Mouse (Mus musculus): Measurements from ENCODE around the gene Rnase12. TPM values are rescaled to one million over a fixed set of nuclear protein-coding genes. Genes with fewer than 3 reads are reported as not detected.
A peak's percentile ranks its signal among the peaks of the same experiment; 100 is the strongest.

The Rnase12 gene
- polyA plus RNA-seq, 1 experiment from 2014 or later = not detected

DNA sequence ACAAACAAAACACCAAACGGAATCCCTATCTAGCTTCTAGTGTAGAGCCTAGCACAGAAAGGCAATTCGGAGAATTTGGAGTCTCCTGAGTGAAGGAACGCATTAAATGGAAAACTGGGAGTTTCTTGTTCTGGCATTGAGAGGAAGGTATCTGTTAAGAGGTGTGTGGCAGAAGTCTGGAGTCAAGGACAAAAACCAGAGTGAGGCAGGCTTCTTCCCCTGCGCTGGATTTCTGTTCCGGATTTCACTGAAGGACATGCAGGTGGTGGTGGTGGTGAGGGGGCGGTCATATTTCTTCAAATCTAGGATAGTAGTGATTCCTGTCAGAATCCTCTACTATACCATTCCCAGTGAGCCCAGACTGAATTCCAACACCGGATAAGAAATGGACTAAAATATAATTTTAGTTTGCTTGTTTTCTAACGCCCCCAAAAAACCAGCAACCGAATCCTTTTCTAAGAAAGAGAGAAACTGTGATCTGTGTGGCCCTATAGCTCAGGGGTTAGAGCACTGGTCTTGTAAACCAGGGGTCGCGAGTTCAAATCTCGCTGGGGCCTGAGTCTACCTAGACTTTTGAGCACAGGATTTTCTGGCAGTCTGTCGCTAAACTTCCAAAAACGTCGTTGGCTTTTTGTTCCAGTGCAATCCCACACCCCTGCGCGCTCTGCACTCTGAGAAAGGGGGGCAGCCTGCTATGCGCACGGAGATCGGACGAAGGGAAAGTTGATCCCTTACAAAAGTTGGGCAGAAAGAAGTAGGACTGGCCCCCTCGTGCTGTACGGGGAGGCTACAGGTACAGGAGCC is 30.9 kb upstream of the Rnase12 start:
- Histone ChIP-seq H3K36me3 (ENCODE audit: control insufficient read depth, insufficient read depth, low read length) (no peaks in the 10 kb centered on the region), H3K9me3 (replicated peaks; ENCODE audit: control insufficient read depth, low read length) (no peaks in the 10 kb centered on the region), H3K27ac (ENCODE audit: low read depth, low read length) (peak overlapping the region; percentile 80), H3K4me3 (ENCODE audit: low read depth, low read length) (peak overlapping the region; percentile 64), H3K4me1 (ENCODE audit: control insufficient read depth, insufficient read depth, low read length) (peaks cover 2% of the 10 kb centered on the region; the same call in 1 of the 2 replicates), H3K27me3 (ENCODE audit: control insufficient read depth, insufficient read depth, low read length) (no peaks in the 10 kb centered on the region), H3K9ac (ENCODE audit: low read depth, low read length) (peak overlapping the region; percentile 72), H3K4me2 (peak overlapping the region; percentile 80)
- ATAC-seq (replicated peaks; ENCODE audit: insufficient number of reproducible peaks, low FRiP score, low TSS enrichment) = peak; percentile 58
- WGBS (ENCODE audit: insufficient replicate concordance) = 1% methylated on average over 23 of the region's 23 CpGs

GRCm38 (mm10) chr14:51087762-51088161 is 30.3 kb upstream of the Rnase12 start:
- WGBS (ENCODE audit: insufficient replicate concordance) = 14% methylated on average over 9 of the region's 9 CpGs
- peak overlapping the region; percentile 69 for H3K9ac ChIP-seq (ENCODE audit: low read depth, low read length)
- peak overlapping the region; percentile 80 for H3K4me2 ChIP-seq
- peaks cover 2% of the 10 kb centered on the region; the same call in 1 of the 2 replicates for H3K4me1 ChIP-seq (ENCODE audit: control insufficient read depth, insufficient read depth, low read length)
- ATAC-seq (replicated peaks; ENCODE audit: insufficient number of reproducible peaks, low FRiP score, low TSS enrichment) = no peak
- H3K27me3 ChIP-seq (ENCODE audit: control insufficient read depth, insufficient read depth, low read length) = no peaks in the 10 kb centered on the region
- no peaks in the 10 kb centered on the region for H3K9me3 ChIP-seq (replicated peaks; ENCODE audit: control insufficient read depth, low read length)
- no peak overlapping the region for H3K27ac ChIP-seq (ENCODE audit: low read depth, low read length)
- H3K36me3 ChIP-seq (ENCODE audit: control insufficient read depth, insufficient read depth, low read length) = no peaks in the 10 kb centered on the region
- H3K4me3 ChIP-seq (ENCODE audit: low read depth, low read length) = peak overlapping the region; percentile 64

DNA sequence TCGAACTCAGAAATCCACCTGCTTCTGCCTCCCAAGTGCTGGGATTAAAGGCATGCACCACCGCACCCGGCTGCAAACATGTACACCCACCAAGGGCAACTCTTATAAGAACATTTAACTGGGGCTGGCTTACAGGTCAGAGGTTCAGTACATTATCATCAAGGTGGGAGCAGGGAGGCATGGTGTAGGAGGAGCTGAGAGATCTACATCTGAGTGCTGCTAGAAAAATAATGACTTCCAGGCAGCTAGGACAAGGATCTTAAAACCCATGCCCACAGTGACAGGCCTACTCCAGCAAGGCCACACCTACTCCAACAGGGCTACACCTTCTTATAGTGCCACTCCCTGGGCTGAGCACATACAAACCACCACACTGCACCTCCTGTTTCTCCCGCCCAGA is 28.4 kb upstream of the Rnase12 start:
- no peak overlapping the region for H3K4me2 ChIP-seq
- no peaks in the 10 kb centered on the region for H3K27me3 ChIP-seq (ENCODE audit: control insufficient read depth, insufficient read depth, low read length)
- no peak for ATAC-seq (replicated peaks; ENCODE audit: insufficient number of reproducible peaks, low FRiP score, low TSS enrichment)
- H3K4me3 ChIP-seq (ENCODE audit: low read depth, low read length) = no peak overlapping the region
- H3K36me3 ChIP-seq (ENCODE audit: control insufficient read depth, insufficient read depth, low read length) = no peaks in the 10 kb centered on the region
- WGBS (ENCODE audit: insufficient replicate concordance) = 76% methylated on average over 4 of the region's 4 CpGs
- H3K9me3 ChIP-seq (replicated peaks; ENCODE audit: control insufficient read depth, low read length) = no peaks in the 10 kb centered on the region
- H3K4me1 ChIP-seq (ENCODE audit: control insufficient read depth, insufficient read depth, low read length) = peaks cover 2% of the 10 kb centered on the region; the same call in 1 of the 2 replicates
- no peak overlapping the region for H3K9ac ChIP-seq (ENCODE audit: low read depth, low read length)
- no peak overlapping the region for H3K27ac ChIP-seq (ENCODE audit: low read depth, low read length)

DNA sequence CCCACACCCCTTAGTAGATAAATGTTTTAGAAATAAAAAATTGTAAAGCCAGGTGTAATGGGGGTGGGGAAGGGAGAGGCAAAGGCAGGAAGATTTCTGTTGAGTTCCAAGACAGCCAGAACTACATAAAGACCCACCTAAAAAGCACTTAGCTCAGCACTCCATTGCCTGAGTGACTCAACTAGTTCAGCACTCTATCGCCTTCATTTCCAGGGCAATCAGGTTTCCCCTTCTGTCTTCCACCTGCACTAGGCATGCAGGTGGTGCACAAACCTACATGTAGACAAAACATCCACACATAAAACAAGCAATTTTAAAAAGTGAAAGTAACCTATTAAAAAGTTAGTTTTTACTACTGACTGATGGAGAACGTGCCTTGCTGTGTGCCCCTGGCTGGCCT is 27.6 kb upstream of the Rnase12 start:
- Histone ChIP-seq H3K27ac (ENCODE audit: low read depth, low read length) (no peak overlapping the region), H3K9ac (ENCODE audit: low read depth, low read length) (no peak overlapping the region), H3K9me3 (replicated peaks; ENCODE audit: control insufficient read depth, low read length) (no peaks in the 10 kb centered on the region), H3K4me1 (ENCODE audit: control insufficient read depth, insufficient read depth, low read length) (peaks cover 2% of the 10 kb centered on the region; the same call in 1 of the 2 replicates), H3K4me3 (ENCODE audit: low read depth, low read length) (no peak overlapping the region), H3K36me3 (ENCODE audit: control insufficient read depth, insufficient read depth, low read length) (no peaks in the 10 kb centered on the region), H3K27me3 (ENCODE audit: control insufficient read depth, insufficient read depth, low read length) (no peaks in the 10 kb centered on the region), H3K4me2 (no peak overlapping the region)
- no peak for ATAC-seq (replicated peaks; ENCODE audit: insufficient number of reproducible peaks, low FRiP score, low TSS enrichment)
- 75% methylated on average over 2 of the region's 2 CpGs for WGBS (ENCODE audit: insufficient replicate concordance)

- 0 out of 2 replicates have a peak overlapping the region, but pooled peaks have one; percentile 74 for H3K9ac ChIP-seq (ENCODE audit: low read depth, low read length)
- ATAC-seq (replicated peaks; ENCODE audit: insufficient number of reproducible peaks, low FRiP score, low TSS enrichment) = no peak
- no peaks in the 10 kb centered on the region for H3K27me3 ChIP-seq (ENCODE audit: control insufficient read depth, insufficient read depth, low read length)
- H3K27ac ChIP-seq (ENCODE audit: low read depth, low read length) = no peak overlapping the region
- no peaks in the 10 kb centered on the region for H3K36me3 ChIP-seq (ENCODE audit: control insufficient read depth, insufficient read depth, low read length)
- no peaks in the 10 kb centered on the region for H3K9me3 ChIP-seq (replicated peaks; ENCODE audit: control insufficient read depth, low read length)
- WGBS (ENCODE audit: insufficient replicate concordance) = 14% methylated on average over 7 of the region's 7 CpGs
- peaks cover 2% of the 10 kb centered on the region; the same call in 1 of the 2 replicates for H3K4me1 ChIP-seq (ENCODE audit: control insufficient read depth, insufficient read depth, low read length)
- H3K4me3 ChIP-seq (ENCODE audit: low read depth, low read length) = peak overlapping the region; percentile 66
- H3K4me2 ChIP-seq = peak overlapping the region; percentile 88
Measured at GRCm38 (mm10) chr14:51083805-51084204, 26.3 kb upstream of the Rnase12 start.

DNA sequence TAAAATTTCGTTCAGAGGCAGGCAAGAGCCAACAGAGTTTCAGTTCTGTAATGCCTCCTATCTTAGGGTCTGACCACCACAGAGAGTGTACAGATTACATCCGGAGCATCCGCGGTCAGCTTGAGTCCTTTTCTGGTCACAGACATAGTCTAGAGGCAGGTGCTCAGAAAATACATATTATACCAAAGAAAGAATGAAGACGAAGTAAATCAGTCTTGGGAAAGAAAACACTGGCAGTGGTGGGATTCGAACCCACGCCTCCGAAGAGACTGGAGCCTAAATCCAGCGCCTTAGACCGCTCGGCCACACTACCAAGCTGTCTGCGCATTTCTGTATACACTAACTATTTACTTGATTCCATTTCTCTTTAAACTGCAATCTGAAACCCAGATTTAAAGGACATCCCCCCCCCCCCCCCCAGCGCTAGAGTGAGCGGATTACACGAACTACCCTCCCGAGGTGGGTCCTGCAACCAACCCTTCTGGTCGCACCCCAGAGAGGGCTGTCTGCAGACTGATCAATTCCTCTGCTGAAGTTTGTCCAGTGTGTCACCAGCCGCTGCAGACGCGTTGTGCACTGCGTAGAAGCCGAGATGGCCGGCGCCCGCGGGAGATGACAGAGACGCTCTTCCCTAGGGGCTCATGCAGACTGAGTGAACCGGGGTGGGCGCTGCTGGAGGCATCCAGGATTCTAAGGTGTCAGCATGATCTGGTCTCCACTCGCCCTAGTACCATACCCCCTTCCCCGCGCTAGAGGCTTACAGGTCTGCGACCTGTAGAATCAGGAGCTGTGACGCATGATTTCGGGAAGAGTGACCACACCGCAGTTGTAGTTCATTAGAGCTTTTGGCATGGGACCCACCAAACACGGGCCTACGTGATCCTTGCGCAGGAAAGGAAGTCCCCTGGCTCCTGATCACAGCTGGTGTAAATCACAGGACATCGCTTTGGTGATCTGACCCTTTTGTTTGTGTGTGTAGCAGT is 25.4 kb upstream of the Rnase12 start:
- WGBS (ENCODE audit: insufficient replicate concordance) = 3% methylated on average over 40 of the region's 40 CpGs
- Histone ChIP-seq H3K4me3 (ENCODE audit: low read depth, low read length) (peak overlapping the region; percentile 66), H3K27ac (ENCODE audit: low read depth, low read length) (peak overlapping the region; percentile 15; the same call in 1 of the 2 replicates), H3K36me3 (ENCODE audit: control insufficient read depth, insufficient read depth, low read length) (no peaks in the 10 kb centered on the region), H3K27me3 (ENCODE audit: control insufficient read depth, insufficient read depth, low read length) (no peaks in the 10 kb centered on the region), H3K4me1 (ENCODE audit: control insufficient read depth, insufficient read depth, low read length) (peaks cover 2% of the 10 kb centered on the region; the same call in 1 of the 2 replicates), H3K9me3 (replicated peaks; ENCODE audit: control insufficient read depth, low read length) (no peaks in the 10 kb centered on the region), H3K4me2 (peak overlapping the region; percentile 88), H3K9ac (ENCODE audit: low read depth, low read length) (peak overlapping the region; percentile 74)
- ATAC-seq (replicated peaks; ENCODE audit: insufficient number of reproducible peaks, low FRiP score, low TSS enrichment) = peak; percentile 52

- no peak overlapping the region for H3K27ac ChIP-seq (ENCODE audit: low read depth, low read length)
Measured at GRCm38 (mm10) chr14:51081035-51081434, 23.6 kb upstream of the Rnase12 start.

DNA sequence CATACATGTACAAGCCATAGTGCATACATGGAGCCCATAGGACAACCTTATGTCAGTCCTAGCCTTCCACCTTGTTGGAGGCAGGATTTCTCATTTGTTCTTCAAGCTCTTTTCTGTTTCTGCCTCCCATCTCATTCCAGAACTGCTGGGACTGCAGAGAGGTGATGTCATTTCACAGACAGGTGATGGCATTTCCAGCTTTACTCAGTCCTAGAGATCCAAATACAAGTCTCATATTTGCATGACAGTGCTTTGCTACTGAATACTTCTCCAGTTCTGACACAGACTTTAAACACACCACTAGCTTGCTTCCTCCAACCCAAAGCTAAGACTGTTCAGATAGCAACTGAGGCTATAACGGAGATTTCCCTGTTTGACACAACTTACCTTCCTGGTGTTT is 21.7 kb upstream of the Rnase12 start:
- Histone ChIP-seq H3K9me3 (replicated peaks; ENCODE audit: control insufficient read depth, low read length) (no peaks in the 10 kb centered on the region), H3K27ac (ENCODE audit: low read depth, low read length) (no peak overlapping the region), H3K9ac (ENCODE audit: low read depth, low read length) (no peak overlapping the region), H3K4me3 (ENCODE audit: low read depth, low read length) (no peak overlapping the region), H3K27me3 (ENCODE audit: control insufficient read depth, insufficient read depth, low read length) (no peaks in the 10 kb centered on the region), H3K4me1 (ENCODE audit: control insufficient read depth, insufficient read depth, low read length) (peaks cover 2% of the 10 kb centered on the region; the same call in 1 of the 2 replicates), H3K36me3 (ENCODE audit: control insufficient read depth, insufficient read depth, low read length) (no peaks in the 10 kb centered on the region), H3K4me2 (no peak overlapping the region)
- WGBS (ENCODE audit: insufficient replicate concordance) = 81% methylated on average over 1 of the region's 1 CpGs
- ATAC-seq (replicated peaks; ENCODE audit: insufficient number of reproducible peaks, low FRiP score, low TSS enrichment) = no peak

More at GRCm38 (mm10) chr14:51081035-51081434, 23.6 kb upstream of the Rnase12 start:
- Histone ChIP-seq H3K4me3 (ENCODE audit: low read depth, low read length) (no peak overlapping the region), H3K9me3 (replicated peaks; ENCODE audit: control insufficient read depth, low read length) (no peaks in the 10 kb centered on the region), H3K36me3 (ENCODE audit: control insufficient read depth, insufficient read depth, low read length) (no peaks in the 10 kb centered on the region), H3K4me1 (ENCODE audit: control insufficient read depth, insufficient read depth, low read length) (peaks cover 2% of the 10 kb centered on the region; the same call in 1 of the 2 replicates), H3K4me2 (no peak overlapping the region), H3K27me3 (ENCODE audit: control insufficient read depth, insufficient read depth, low read length) (no peaks in the 10 kb centered on the region), H3K9ac (ENCODE audit: low read depth, low read length) (no peak overlapping the region)
- 76% methylated on average over 2 of the region's 2 CpGs for WGBS (ENCODE audit: insufficient replicate concordance)
- ATAC-seq (replicated peaks; ENCODE audit: insufficient number of reproducible peaks, low FRiP score, low TSS enrichment) = no peak
